19 mouse cellular contexts compared by ENCODE assay signal in the genomic region with DNA sequence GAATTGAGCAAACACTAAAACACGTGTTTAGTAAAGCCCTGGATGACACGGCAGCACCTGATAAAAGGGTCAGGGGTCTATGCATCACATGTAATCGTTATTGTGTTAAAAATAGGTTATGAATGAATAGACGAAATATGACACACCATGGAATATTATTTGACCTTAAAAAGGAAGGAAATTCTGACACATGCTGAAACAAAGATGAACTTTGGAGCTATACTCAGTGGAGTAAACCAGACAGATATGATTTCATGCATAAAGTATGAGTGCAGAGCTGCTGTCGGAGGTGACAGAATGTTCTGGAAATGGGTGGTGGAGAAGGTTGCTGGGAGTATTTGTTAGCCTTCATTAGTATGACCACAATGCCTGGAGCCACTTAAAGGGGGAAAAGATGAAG.
"Had no signal": no experiment of that assay in that cellular context is flagged by ENCODE, and none has a peak within 500 bp of the region (broad histone marks: within the 10 kb centered on the region; RNA-seq: fewer than 3 reads in every experiment).

No protein-coding gene starts in this region.

- H3K9me3 ChIP-seq: limb, embryonic 12.5 days; limb, embryonic 15.5 days; lung, embryonic 15.5 days; megakaryocyte, embryonic 14.5 days; midbrain, embryonic 10.5 days; midbrain, embryonic 13.5 days; neural tube, embryonic 13.5 days had no signal

- H3K9ac ChIP-seq: limb, embryonic 12.5 days; limb, embryonic 15.5 days; liver, embryonic 14.5 days; liver, postnatal 0 days; lung, embryonic 15.5 days; midbrain, embryonic 13.5 days; neural tube, embryonic 13.5 days had no signal

- H3K4me2 ChIP-seq: limb, embryonic 12.5 days; limb, embryonic 15.5 days; liver, embryonic 11.5 days; lung, embryonic 15.5 days; midbrain, embryonic 13.5 days; neural tube, embryonic 13.5 days had no signal

- ATAC-seq: liver, postnatal 0 days; midbrain, embryonic 13.5 days; midbrain, embryonic 16.5 days had no signal

- H3K27ac ChIP-seq: limb, embryonic 12.5 days; limb, embryonic 15.5 days; liver, embryonic 14.5 days; lung, embryonic 15.5 days; midbrain, embryonic 10.5 days; midbrain, embryonic 13.5 days; neural tube, embryonic 13.5 days had no signal

- H3K27me3 ChIP-seq: limb, embryonic 15.5 days; lung, embryonic 15.5 days; midbrain, embryonic 13.5 days; neural tube, embryonic 13.5 days had no signal

- DNase-seq: kidney, adult 18-20 months; kidney, adult 9 months; kidney, postnatal 14 days; kidney, postnatal 4 days; left cerebral cortex, postnatal 4 days; liver, postnatal 0 days; retina, postnatal 1 day; thymus, postnatal 25 days had no signal

- H3K36me3 ChIP-seq: limb, embryonic 12.5 days; limb, embryonic 15.5 days; lung, embryonic 15.5 days; midbrain, embryonic 10.5 days; midbrain, embryonic 13.5 days; neural tube, embryonic 13.5 days had no signal

- H3K4me3 ChIP-seq: limb, embryonic 12.5 days; limb, embryonic 15.5 days; lung, embryonic 15.5 days; megakaryocyte, embryonic 14.5 days; midbrain, embryonic 10.5 days; midbrain, embryonic 13.5 days; myocyte; neural tube, embryonic 13.5 days had no signal
